Mouse (Mus musculus) adrenal gland (tissue): Measurements from ENCODE around the gene Sgsm1.
"Not testable (repeated sequence)": the region's sequence is repeated elsewhere in the genome, so short reads cannot be mapped to it uniquely, and the experiment has no call there.

Experiments
- intact Hi-C: fragments of 180-260 bp; cut with DNase I; formaldehyde crosslinking; loops from one replicate; pipeline ENCODE4 v1.15.1; 2025
- long read RNA-seq, 2 experiments: library from polyadenylated mRNA; unstranded; transcript quantifications; one replicate each; pipeline ENCODE4 v2.0.0; 2020; ENCODE audit warnings: borderline replicate concordance in 1 of 2; ENCODE audit not compliant: insufficient replicate concordance in 1 of 2

The Sgsm1 gene
- long read RNA-seq, experiment 1, partial matches to known transcripts: 1 of 3 reads
- long read RNA-seq, experiment 1, other reads (novel, unspliced or antisense): 2 of 3 reads
- long read RNA-seq, experiment 2, partial matches to known transcripts: 2 of 2 reads
- long read RNA-seq, experiment 2, other reads (novel, unspliced or antisense): 0 of 2 reads

GRCm38 (mm10) chr5:113310377-113311003, at the start of gene Sgsm1:
Sgsm1 (minus strand) TSS chr5:113310786.
- intact Hi-C loops: no loop called here

- intact Hi-C loops: no loop called here
Measured at GRCm38 (mm10) chr5:113358833-113359232, 48.2 kb upstream of the Sgsm1 start.

GRCm38 (mm10) chr5:113357656-113358055, 47.1 kb upstream of the Sgsm1 start:
- intact Hi-C loops: no loop called here

- intact Hi-C loops: no loop called here
Measured at GRCm38 (mm10) chr5:113357186-113357585, 46.6 kb upstream of the Sgsm1 start, which contains the start of gene Aym1. Aym1 (plus strand) TSS chr5:113357294.

- intact Hi-C loops: no loop called here
Measured at GRCm38 (mm10) chr5:113354311-113354710, 43.7 kb upstream of the Sgsm1 start.

- intact Hi-C loops: no loop called here
Measured at GRCm38 (mm10) chr5:113352636-113353035, 42.0 kb upstream of the Sgsm1 start.

- intact Hi-C loops: no loop called here
Measured at GRCm38 (mm10) chr5:113351768-113352167, 41.2 kb upstream of the Sgsm1 start.

- intact Hi-C loops: no loop called here
Measured at GRCm38 (mm10) chr5:113349810-113350209, 39.2 kb upstream of the Sgsm1 start.

GRCm38 (mm10) chr5:113349226-113349625, 38.6 kb upstream of the Sgsm1 start:
- intact Hi-C loops: no loop called here

- intact Hi-C loops: no loop called here
Measured at GRCm38 (mm10) chr5:113348597-113348996, 38.0 kb upstream of the Sgsm1 start.

GRCm38 (mm10) chr5:113347593-113347992, 37.0 kb upstream of the Sgsm1 start:
- intact Hi-C loops: no loop called here

- intact Hi-C loops: not testable (repeated sequence)
Measured at GRCm38 (mm10) chr5:113346651-113347050, 36.1 kb upstream of the Sgsm1 start.

- intact Hi-C loops: no loop called here
Measured at GRCm38 (mm10) chr5:113345781-113346180, 35.2 kb upstream of the Sgsm1 start.

- intact Hi-C loops: no loop called here
Measured at GRCm38 (mm10) chr5:113344635-113345386, 34.2 kb upstream of the Sgsm1 start.

- intact Hi-C loops: no loop called here
Measured at GRCm38 (mm10) chr5:113336281-113336680, 25.7 kb upstream of the Sgsm1 start.

GRCm38 (mm10) chr5:113335732-113336131, 25.1 kb upstream of the Sgsm1 start:
- intact Hi-C loops: no loop called here

GRCm38 (mm10) chr5:113334621-113335530, 24.3 kb upstream of the Sgsm1 start:
- intact Hi-C loops: no loop called here

GRCm38 (mm10) chr5:113332899-113333298, 22.3 kb upstream of the Sgsm1 start:
- intact Hi-C loops: no loop called here

- intact Hi-C loops: no loop called here
Measured at GRCm38 (mm10) chr5:113332239-113332638, 21.7 kb upstream of the Sgsm1 start.

- intact Hi-C loops: no loop called here
Measured at GRCm38 (mm10) chr5:113330202-113330601, 19.6 kb upstream of the Sgsm1 start.

- intact Hi-C loops: no loop called here
Measured at GRCm38 (mm10) chr5:113329463-113329862, 18.9 kb upstream of the Sgsm1 start.
